Mouse (Mus musculus): Measurements from ENCODE around the gene Dcaf5. TPM values are rescaled to one million over a fixed set of nuclear protein-coding genes. Genes with fewer than 3 reads are reported as not detected.
A peak's percentile ranks its signal among the peaks of the same experiment; 100 is the strongest.

Gene Dcaf5
- polyA plus RNA-seq, 1 experiment from 2014 or later = 7.4 TPM

DNA sequence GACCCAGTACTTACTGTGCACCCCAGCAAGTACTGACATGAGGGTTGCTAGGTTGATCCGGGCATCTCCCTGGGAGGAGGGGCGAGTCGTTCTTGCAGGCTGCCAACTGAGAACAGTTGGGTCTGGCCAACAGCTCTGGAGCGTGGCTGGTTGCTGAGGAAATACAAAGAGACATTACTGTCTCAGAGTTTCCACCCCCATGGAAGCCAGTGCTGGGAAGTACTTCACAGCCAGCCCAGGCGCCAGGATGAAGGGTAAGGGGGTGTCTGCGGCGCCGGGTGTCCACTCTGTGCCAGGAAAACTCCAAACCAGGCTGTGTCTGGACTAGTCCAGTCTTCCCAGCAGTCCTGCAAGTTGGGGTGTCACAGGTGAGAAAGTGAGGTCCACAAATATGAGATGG lies 145.4 kb downstream of the Dcaf5 start:
- no peak for ATAC-seq
- Histone ChIP-seq H3K4me2 (replicated peaks; ENCODE audit: low read depth) (no peak overlapping the region), H3K27ac (ENCODE audit: low read depth, low read length) (no peak overlapping the region)

DNA sequence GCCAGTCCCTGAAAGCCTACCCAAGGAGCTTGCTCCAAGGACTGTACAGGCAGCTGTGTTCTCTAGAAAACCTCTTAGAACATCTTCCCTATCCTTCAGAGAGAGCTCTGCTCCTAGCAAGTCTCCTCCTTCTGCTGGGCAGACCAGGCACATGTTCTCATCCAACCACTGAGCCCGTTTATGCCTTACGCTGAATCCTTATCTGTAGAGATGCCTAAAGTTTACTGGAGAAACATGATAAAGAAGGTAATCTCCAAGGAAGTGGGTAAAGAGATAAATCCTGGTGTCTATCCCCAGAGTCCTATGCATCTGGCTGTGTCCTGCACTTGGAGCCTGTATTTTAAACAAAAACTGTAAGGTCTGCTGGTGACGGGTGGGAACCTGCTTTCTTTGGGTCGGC lies 145.9 kb downstream of the Dcaf5 start:
- no peak overlapping the region for H3K4me2 ChIP-seq (replicated peaks; ENCODE audit: low read depth)
- no peaks in the 10 kb centered on the region for H3K36me3 ChIP-seq (ENCODE audit: control insufficient read depth, insufficient read depth)
- H3K27me3 ChIP-seq (replicated peaks; ENCODE audit: control insufficient read depth, insufficient read depth, low read length) = no peaks in the 10 kb centered on the region
- ATAC-seq = no peak
- no peak overlapping the region for H3K4me3 ChIP-seq (ENCODE audit: low read depth, low read length)
- no peak overlapping the region for H3K9ac ChIP-seq (ENCODE audit: low read depth, low read length)
- WGBS = 59% methylated on average over 4 of the region's 4 CpGs
- H3K4me1 ChIP-seq (replicated peaks; ENCODE audit: control insufficient read depth, insufficient read depth, low read length) = no peaks in the 10 kb centered on the region
- no peak overlapping the region for H3K27ac ChIP-seq (ENCODE audit: low read depth, low read length)
- no peak for TF ChIP-seq CTCF (IDR thresholded peaks at IDR 0.05; ENCODE audit: low read depth)
- no peaks in the 10 kb centered on the region for H3K9me3 ChIP-seq (ENCODE audit: control insufficient read depth)

More for the DNA sequence above, 145.4 kb downstream of the Dcaf5 start:
- Histone ChIP-seq H3K36me3 (ENCODE audit: control insufficient read depth, insufficient read depth) (no peaks in the 10 kb centered on the region), H3K9me3 (ENCODE audit: control insufficient read depth) (no peaks in the 10 kb centered on the region), H3K27me3 (replicated peaks; ENCODE audit: control insufficient read depth, insufficient read depth, low read length) (no peaks in the 10 kb centered on the region), H3K9ac (ENCODE audit: low read depth, low read length) (no peak overlapping the region), H3K4me1 (replicated peaks; ENCODE audit: control insufficient read depth, insufficient read depth, low read length) (no peaks in the 10 kb centered on the region), H3K4me3 (ENCODE audit: low read depth, low read length) (no peak overlapping the region)
- TF ChIP-seq CTCF (IDR thresholded peaks at IDR 0.05; ENCODE audit: low read depth) = no peak
- WGBS = 83% methylated on average over 8 of the region's 8 CpGs

DNA sequence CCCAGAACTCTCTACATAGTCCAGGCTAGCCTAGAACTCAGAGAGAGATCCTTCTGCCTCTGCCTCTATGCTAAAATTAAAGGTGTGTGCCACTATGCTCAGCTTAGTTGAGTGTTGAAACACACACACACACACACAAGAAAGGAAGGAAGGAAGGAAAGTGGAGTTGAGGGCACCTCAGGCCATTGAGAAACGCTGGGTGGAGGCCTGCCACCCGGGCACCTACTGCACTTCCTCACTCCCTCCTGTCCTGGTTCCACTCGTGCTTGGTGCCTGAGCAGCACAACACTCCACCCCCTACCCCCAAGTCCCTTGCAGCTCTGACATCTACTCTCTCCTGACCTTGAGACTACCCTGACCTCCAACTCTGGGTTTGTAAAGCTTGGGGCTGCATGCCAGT lies 146.7 kb downstream of the Dcaf5 start:
- H3K4me1 ChIP-seq (replicated peaks; ENCODE audit: control insufficient read depth, insufficient read depth, low read length) = no peaks in the 10 kb centered on the region
- H3K36me3 ChIP-seq (ENCODE audit: control insufficient read depth, insufficient read depth) = no peaks in the 10 kb centered on the region
- no peak for ATAC-seq
- H3K9me3 ChIP-seq (ENCODE audit: control insufficient read depth) = no peaks in the 10 kb centered on the region
- 78% methylated on average over 3 of the region's 3 CpGs for WGBS
- H3K4me2 ChIP-seq (replicated peaks; ENCODE audit: low read depth) = no peak overlapping the region
- TF ChIP-seq CTCF (IDR thresholded peaks at IDR 0.05; ENCODE audit: low read depth) = no peak
- H3K27me3 ChIP-seq (replicated peaks; ENCODE audit: control insufficient read depth, insufficient read depth, low read length) = no peaks in the 10 kb centered on the region
- H3K4me3 ChIP-seq (ENCODE audit: low read depth, low read length) = no peak overlapping the region
- H3K27ac ChIP-seq (ENCODE audit: low read depth, low read length) = no peak overlapping the region
- no peak overlapping the region for H3K9ac ChIP-seq (ENCODE audit: low read depth, low read length)

DNA sequence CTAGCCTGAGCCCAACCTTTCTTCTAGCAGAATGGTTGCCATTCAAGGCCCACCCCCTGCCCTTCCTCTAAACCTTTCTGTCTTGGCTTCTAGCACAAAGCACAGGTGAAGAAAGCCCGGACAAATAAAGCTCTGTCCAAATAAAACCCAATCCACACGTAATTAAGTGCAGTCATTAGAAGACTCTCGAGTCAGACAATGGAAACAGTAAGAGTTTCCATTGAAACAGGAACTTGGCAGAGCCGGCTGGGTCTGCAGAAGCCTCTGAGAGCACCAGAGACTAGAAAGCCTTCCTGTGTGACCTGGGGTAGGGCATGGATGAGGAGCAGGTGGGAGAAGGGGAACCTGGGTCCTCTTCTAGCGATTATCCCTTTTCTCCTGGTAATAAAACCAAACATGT lies 150.5 kb downstream of the Dcaf5 start:
- 52% methylated on average over 5 of the region's 5 CpGs for WGBS
- ATAC-seq = no peak
- Histone ChIP-seq H3K9ac (ENCODE audit: low read depth, low read length) (no peak overlapping the region), H3K4me1 (replicated peaks; ENCODE audit: control insufficient read depth, insufficient read depth, low read length) (no peaks in the 10 kb centered on the region), H3K36me3 (ENCODE audit: control insufficient read depth, insufficient read depth) (no peaks in the 10 kb centered on the region), H3K4me3 (ENCODE audit: low read depth, low read length) (no peak overlapping the region), H3K27me3 (replicated peaks; ENCODE audit: control insufficient read depth, insufficient read depth, low read length) (no peaks in the 10 kb centered on the region), H3K27ac (ENCODE audit: low read depth, low read length) (no peak overlapping the region), H3K9me3 (ENCODE audit: control insufficient read depth) (no peaks in the 10 kb centered on the region), H3K4me2 (replicated peaks; ENCODE audit: low read depth) (no peak overlapping the region)
- TF ChIP-seq CTCF (IDR thresholded peaks at IDR 0.05; ENCODE audit: low read depth) = no peak

Small RNA genes within 50 kb of the gene (microRNA-seq; reads per million reads assigned to microRNA genes)
- 67.4 reads per million, percentile 43 among the genes with 10 or more reads in this experiment for gene Mir1843a

Other genes starting within 250 kb of the Dcaf5 start
- gene Actn1, start 176.2 kb downstream of the Dcaf5 start, polyA plus RNA-seq (2015; fragmentation: Nextera tagmentation; extraction: Ambion mirVana) = 28.7 and 29.3 TPM in 2 replicates
- gene Exd2, start 26.5 kb upstream of the Dcaf5 start, polyA plus RNA-seq (2015; fragmentation: Nextera tagmentation; extraction: Ambion mirVana) = 6.5 and 6.8 TPM in 2 replicates
- 3.7 and 4.2 TPM in 2 replicates for gene Galnt16, start 81.7 kb upstream of the Dcaf5 start, polyA plus RNA-seq (2015; fragmentation: Nextera tagmentation; extraction: Ambion mirVana)
- 34.9 and 35.4 TPM in 2 replicates for gene Slc39a9, start 207.3 kb upstream of the Dcaf5 start, polyA plus RNA-seq (2015; fragmentation: Nextera tagmentation; extraction: Ambion mirVana)
- gene Erh, start 207.7 kb upstream of the Dcaf5 start, polyA plus RNA-seq (2015; fragmentation: Nextera tagmentation; extraction: Ambion mirVana) = 112 and 113 TPM in 2 replicates